Mouse (Mus musculus): ENCODE measurements around the gene Endov. TPM values are rescaled to one million over a fixed set of nuclear protein-coding genes. Genes with fewer than 3 reads are reported as not detected.

Endov gene
- polyA plus RNA-seq, 1 experiment from 2014 or later: 22.2 TPM

DNA sequence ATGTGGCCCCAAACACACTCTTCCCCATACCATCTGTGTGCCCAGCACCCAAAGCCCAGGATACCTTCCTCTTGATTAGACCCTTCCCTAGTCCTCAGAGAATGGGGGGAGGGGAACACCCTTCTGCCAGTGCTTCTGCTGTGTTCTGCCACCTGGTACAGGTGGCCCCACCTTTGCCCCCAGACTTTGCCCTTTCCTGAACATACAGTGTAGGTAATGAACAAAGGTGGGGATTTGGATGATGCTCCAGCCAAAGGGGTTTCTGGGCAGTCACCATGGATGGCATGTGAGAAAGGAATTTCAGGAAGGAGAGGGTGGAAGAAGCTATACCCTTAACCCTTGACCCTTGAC, 29.5 kb downstream of the Endov start:
- H3K9me3 ChIP-seq (replicated peaks): no peaks in the 10 kb centered on the region
- no peak for ATAC-seq (ENCODE audit: low FRiP score)
- no peak overlapping the region for H3K27ac ChIP-seq
- H3K4me3 ChIP-seq: no peak overlapping the region
- H3K4me2 ChIP-seq (replicated peaks): no peak overlapping the region
- no peak overlapping the region for H3K9ac ChIP-seq
- no peaks in the 10 kb centered on the region for H3K27me3 ChIP-seq
- H3K4me1 ChIP-seq: peaks cover 19% of the 10 kb centered on the region
- H3K36me3 ChIP-seq: no peaks in the 10 kb centered on the region

DNA sequence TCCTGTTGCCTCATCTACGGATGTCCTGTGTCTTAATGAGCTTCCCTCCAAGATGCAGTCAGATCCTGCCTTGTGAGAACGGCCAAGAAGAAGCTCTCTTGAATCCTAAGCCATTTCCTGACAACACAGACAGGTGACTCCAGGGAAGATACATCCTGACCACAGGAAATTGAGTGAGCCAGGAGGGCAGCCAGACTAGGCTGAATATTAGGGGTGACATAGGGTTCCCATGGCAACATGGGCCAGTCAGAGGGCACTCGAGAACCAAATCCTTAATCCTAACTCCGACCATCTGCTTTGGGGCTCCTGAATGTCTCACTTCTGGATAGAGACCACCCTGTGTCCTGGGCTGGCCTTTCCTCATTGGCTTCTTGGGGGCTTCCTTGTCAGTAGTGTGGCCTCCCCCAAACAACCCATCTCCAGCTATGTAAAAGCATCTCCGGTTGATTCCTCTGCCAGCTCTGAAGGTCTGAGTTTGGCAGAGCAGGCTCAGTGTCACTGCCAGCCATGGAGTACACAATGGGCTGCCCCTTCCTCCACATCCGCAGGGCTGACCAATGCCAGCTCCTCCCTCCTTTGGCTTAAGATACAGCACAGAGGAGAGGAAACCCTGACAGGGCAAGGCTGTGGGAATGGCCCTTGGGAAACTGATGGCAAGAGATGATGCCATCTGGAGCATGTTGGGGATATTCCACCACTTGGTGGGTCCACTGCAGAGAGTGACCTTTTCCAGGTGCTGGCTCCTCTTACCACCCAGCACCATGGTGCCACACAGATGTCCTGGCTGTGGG, 31.0 kb downstream of the Endov start:
- WGBS: 81% methylated on average over 6 of the region's 6 CpGs
- H3K9ac ChIP-seq: no peak overlapping the region
- no peak overlapping the region for H3K4me2 ChIP-seq (replicated peaks)

DNA sequence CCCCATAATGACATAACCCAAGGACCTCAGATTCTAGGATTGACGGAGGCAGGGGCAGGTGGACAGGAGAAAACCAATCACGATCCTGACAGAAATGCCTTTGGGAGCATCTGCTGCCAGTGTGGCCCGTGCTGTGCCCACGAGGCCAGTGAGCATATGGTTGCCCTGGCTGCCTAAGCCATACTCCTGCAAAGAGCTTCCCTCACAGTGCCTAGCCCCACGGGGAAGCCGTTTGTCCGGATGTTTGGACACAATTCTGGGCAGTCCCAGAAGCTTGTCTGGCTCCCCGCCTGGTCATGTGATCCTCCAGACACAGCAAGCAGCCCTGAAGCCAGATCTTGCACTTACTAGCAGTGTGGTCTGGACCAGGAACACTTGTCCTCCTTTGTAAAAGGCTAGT, 31.6 kb downstream of the Endov start:
- no peak for ATAC-seq (ENCODE audit: low FRiP score)
- H3K4me3 ChIP-seq: no peak overlapping the region
- whole genome bisulfite sequencing: 76% methylated on average over 8 of the region's 8 CpGs
- H3K4me2 ChIP-seq (replicated peaks): no peak overlapping the region
- no peak overlapping the region for H3K27ac ChIP-seq
- no peaks in the 10 kb centered on the region for H3K36me3 ChIP-seq
- H3K4me1 ChIP-seq: peaks cover 4% of the 10 kb centered on the region
- no peak overlapping the region for H3K9ac ChIP-seq
- no peaks in the 10 kb centered on the region for H3K27me3 ChIP-seq
- no peaks in the 10 kb centered on the region for H3K9me3 ChIP-seq (replicated peaks)

More for the DNA sequence above, 31.0 kb downstream of the Endov start:
- H3K36me3 ChIP-seq: no peaks in the 10 kb centered on the region
- no peaks in the 10 kb centered on the region for H3K27me3 ChIP-seq
- no peak for ATAC-seq (ENCODE audit: low FRiP score)
- no peak overlapping the region for H3K4me3 ChIP-seq
- no peak overlapping the region for H3K27ac ChIP-seq
- peaks cover 5% of the 10 kb centered on the region for H3K4me1 ChIP-seq
- no peaks in the 10 kb centered on the region for H3K9me3 ChIP-seq (replicated peaks)

DNA sequence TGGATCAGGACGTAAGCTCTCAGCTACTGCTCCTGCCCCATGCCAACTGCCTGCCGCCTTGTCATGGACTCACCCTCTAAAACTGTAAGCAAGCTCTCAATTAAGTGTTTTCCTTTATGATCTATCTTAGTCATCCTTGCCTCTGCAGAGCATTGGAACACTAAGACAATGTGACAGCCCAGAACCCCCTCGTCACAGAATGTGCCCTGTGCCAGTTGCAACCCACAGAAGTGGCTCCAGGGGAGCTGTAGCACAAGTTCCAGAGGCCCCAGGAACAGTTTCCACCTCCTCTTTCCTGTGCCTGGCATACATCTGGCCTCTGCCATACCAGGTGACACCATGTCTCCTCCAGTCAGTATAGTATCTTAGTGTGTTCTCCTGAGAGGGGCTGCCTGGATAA, 32.2 kb downstream of the Endov start:
- WGBS: 90% methylated on average over 3 of the region's 3 CpGs
- H3K4me2 ChIP-seq (replicated peaks): no peak overlapping the region
- no peak overlapping the region for H3K27ac ChIP-seq
- no peak overlapping the region for H3K4me3 ChIP-seq
- no peaks in the 10 kb centered on the region for H3K36me3 ChIP-seq
- no peaks in the 10 kb centered on the region for H3K27me3 ChIP-seq
- no peaks in the 10 kb centered on the region for H3K9me3 ChIP-seq (replicated peaks)
- H3K9ac ChIP-seq: no peak overlapping the region
- ATAC-seq (ENCODE audit: low FRiP score): no peak
- peaks cover 4% of the 10 kb centered on the region for H3K4me1 ChIP-seq

DNA sequence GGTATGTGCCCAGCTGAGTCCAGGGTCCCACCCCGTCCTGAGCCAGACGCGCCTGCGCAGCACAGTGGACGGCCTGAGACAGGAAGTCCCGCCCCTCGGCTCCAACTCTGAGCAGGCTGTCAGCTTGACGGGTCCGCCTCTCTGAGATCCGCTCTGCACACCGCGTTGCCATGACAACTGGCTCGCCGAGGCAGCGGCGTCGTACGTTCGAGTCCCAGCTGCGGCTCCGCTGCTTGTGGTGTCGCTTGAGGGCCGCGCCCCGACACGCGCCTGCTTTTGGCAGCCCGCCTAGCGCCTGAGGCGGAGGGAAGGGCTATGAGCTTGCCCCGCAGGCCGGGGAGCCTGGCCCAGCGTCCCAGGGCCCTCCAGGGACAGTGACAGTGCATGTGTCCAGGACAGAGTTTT, 33.4 kb downstream of the Endov start:
- Histone ChIP-seq H3K27ac (no peak overlapping the region), H3K4me3 (peak overlapping the region; percentile 32), H3K9ac (no peak overlapping the region), H3K9me3 (replicated peaks) (no peaks in the 10 kb centered on the region), H3K36me3 (no peaks in the 10 kb centered on the region), H3K4me1 (peaks cover 4% of the 10 kb centered on the region), H3K4me2 (replicated peaks) (peak overlapping the region; percentile 59), H3K27me3 (no peaks in the 10 kb centered on the region)
- 2% methylated on average over 32 of the region's 33 CpGs for WGBS
- peak; percentile 92 for ATAC-seq (ENCODE audit: low FRiP score)

- Histone ChIP-seq H3K4me3 (no peak overlapping the region), H3K9me3 (replicated peaks) (no peaks in the 10 kb centered on the region), H3K4me2 (replicated peaks) (no peak overlapping the region), H3K36me3 (no peaks in the 10 kb centered on the region), H3K27me3 (no peaks in the 10 kb centered on the region), H3K9ac (no peak overlapping the region), H3K4me1 (peaks cover 4% of the 10 kb centered on the region), H3K27ac (no peak overlapping the region)
- no peak for ATAC-seq (ENCODE audit: low FRiP score)
- WGBS: 82% methylated on average over 14 of the region's 14 CpGs
These were observed 35.2 kb downstream of the Endov start for GRCm38 (mm10) chr11:119526068-119526966.

- Histone ChIP-seq H3K4me2 (replicated peaks) (no peak overlapping the region), H3K4me3 (no peak overlapping the region), H3K27me3 (0 out of 2 replicates have a peak, but pooled peaks cover 5% of the 10 kb centered on the region), H3K36me3 (no peaks in the 10 kb centered on the region), H3K9me3 (replicated peaks) (no peaks in the 10 kb centered on the region), H3K4me1 (peaks cover 6% of the 10 kb centered on the region), H3K9ac (no peak overlapping the region), H3K27ac (no peak overlapping the region)
- ATAC-seq (ENCODE audit: low FRiP score): no peak
- 67% methylated on average over 11 of the region's 11 CpGs for WGBS
These were observed 37.8 kb downstream of the Endov start for GRCm38 (mm10) chr11:119528930-119529329.

- Histone ChIP-seq H3K27me3 (0 out of 2 replicates have a peak, but pooled peaks cover 5% of the 10 kb centered on the region), H3K9ac (no peak overlapping the region), H3K4me2 (replicated peaks) (no peak overlapping the region), H3K9me3 (replicated peaks) (no peaks in the 10 kb centered on the region), H3K27ac (no peak overlapping the region), H3K36me3 (no peaks in the 10 kb centered on the region), H3K4me3 (no peak overlapping the region), H3K4me1 (0 out of 2 replicates have a peak, but pooled peaks cover 2% of the 10 kb centered on the region)
- 66% methylated on average over 8 of the region's 8 CpGs for WGBS
- no peak for ATAC-seq (ENCODE audit: low FRiP score)
These were observed 41.3 kb downstream of the Endov start for GRCm38 (mm10) chr11:119532460-119532859.

DNA sequence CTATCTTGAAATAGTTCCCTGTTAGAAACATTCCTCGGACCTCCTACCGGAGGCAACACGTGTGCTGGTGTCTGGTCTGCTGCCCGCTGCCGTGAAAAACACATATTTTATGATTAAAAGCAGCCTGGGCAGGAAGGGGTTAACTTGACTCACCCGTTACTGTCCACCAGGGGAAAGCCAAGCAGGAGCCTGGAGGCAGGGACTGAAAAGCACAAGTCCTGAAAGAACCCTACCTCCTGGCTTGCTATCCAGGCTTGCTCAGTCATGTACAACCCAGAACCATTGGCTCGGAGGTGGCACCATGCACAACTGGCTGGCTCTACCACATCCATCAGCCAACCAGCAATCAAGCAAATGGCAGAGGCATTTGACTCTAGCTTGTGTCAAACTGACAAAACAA, 42.6 kb downstream of the Endov start:
- H3K4me1 ChIP-seq: 0 out of 2 replicates have a peak, but pooled peaks cover 2% of the 10 kb centered on the region
- no peak overlapping the region for H3K4me2 ChIP-seq (replicated peaks)
- WGBS: 70% methylated on average over 7 of the region's 7 CpGs
- no peaks in the 10 kb centered on the region for H3K9me3 ChIP-seq (replicated peaks)
- H3K27ac ChIP-seq: no peak overlapping the region
- H3K9ac ChIP-seq: no peak overlapping the region
- H3K36me3 ChIP-seq: no peaks in the 10 kb centered on the region
- no peak overlapping the region for H3K4me3 ChIP-seq
- 0 out of 2 replicates have a peak, but pooled peaks cover 5% of the 10 kb centered on the region for H3K27me3 ChIP-seq
- no peak for ATAC-seq (ENCODE audit: low FRiP score)

DNA sequence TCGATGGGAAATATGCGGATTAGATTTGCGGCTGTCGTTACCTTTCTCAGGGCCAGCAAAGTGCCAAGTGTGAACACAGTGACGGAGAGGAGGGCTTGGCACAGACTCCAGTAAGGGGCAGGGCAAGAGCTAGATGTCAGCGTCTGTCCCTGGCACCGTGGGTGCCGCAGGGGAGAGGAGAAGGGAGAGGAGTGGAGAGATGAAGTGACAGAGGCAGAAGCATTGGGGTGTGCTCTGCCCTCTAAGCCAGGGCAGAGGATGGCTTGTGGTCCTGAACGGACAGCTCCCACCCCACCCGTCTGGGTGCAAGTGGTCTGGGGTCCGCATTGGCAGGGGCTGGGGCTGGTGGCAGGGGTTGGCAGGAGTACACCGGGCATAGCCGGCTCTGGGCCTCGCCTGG, 48.8 kb downstream of the Endov start:
- no peak overlapping the region for H3K4me2 ChIP-seq (replicated peaks)
- H3K36me3 ChIP-seq: no peaks in the 10 kb centered on the region
- H3K9ac ChIP-seq: peak overlapping the region; percentile 27; the same call in 1 of the 2 replicates
- WGBS: 32% methylated on average over 14 of the region's 14 CpGs
- ATAC-seq (ENCODE audit: low FRiP score): no peak
- no peak overlapping the region for H3K27ac ChIP-seq
- H3K9me3 ChIP-seq (replicated peaks): no peaks in the 10 kb centered on the region
- peaks cover 49% of the 10 kb centered on the region for H3K27me3 ChIP-seq
- H3K4me1 ChIP-seq: peaks cover 19% of the 10 kb centered on the region
- H3K4me3 ChIP-seq: no peak overlapping the region

DNA sequence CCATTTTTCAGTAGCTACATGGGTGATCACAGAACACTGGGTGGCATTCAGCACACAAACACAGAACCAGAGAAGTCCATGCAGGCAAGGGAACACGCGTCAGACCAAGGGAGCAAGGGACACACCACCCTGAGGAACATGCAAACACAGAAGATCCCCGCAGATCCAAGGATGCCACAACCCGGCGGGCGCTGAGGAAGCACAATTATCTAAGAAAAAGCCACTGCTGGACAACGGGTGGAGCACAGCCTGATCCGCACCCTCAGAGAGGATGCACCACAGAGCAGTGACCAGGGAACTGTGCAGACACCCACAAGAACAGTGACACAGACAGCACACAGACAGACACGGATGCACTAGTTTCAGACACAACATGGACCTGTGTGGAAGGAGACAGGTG, 49.4 kb downstream of the Endov start:
- H3K27me3 ChIP-seq: peaks cover 55% of the 10 kb centered on the region

DNA sequence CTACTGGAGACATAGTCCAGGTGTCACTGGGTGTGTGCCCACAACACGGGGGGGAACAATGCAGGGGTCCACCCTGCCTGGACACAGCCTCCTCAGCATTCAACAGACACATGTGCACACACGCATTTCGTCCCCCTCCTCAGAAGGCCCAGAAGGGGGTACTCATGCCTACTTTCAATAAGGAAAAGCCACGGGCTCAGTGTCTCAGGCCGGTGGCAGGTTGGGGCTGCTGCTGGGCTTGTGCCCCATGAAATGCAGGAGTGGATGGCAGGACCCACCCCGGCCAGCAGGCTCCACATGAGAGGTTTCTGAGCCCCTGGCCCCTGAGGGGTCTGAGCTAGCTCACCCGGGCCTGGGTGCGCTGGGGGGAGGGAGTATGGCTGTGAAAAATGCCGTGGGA, 49.9 kb downstream of the Endov start:
- Histone ChIP-seq H3K27me3 (peaks cover 60% of the 10 kb centered on the region), H3K4me3 (no peak overlapping the region), H3K27ac (no peak overlapping the region), H3K4me2 (replicated peaks) (no peak overlapping the region), H3K9ac (no peak overlapping the region), H3K9me3 (replicated peaks) (no peaks in the 10 kb centered on the region), H3K36me3 (no peaks in the 10 kb centered on the region), H3K4me1 (peaks cover 30% of the 10 kb centered on the region)
- no peak for ATAC-seq (ENCODE audit: low FRiP score)
- WGBS: 73% methylated on average over 9 of the region's 9 CpGs

More for the DNA sequence above, 49.4 kb downstream of the Endov start:
- Histone ChIP-seq H3K9ac (no peak overlapping the region), H3K9me3 (replicated peaks) (no peaks in the 10 kb centered on the region), H3K4me2 (replicated peaks) (no peak overlapping the region), H3K27ac (no peak overlapping the region), H3K4me1 (peaks cover 25% of the 10 kb centered on the region), H3K36me3 (no peaks in the 10 kb centered on the region), H3K4me3 (no peak overlapping the region)
- 86% methylated on average over 9 of the region's 9 CpGs for WGBS
- ATAC-seq (ENCODE audit: low FRiP score): no peak
